In the genomic region with DNA sequence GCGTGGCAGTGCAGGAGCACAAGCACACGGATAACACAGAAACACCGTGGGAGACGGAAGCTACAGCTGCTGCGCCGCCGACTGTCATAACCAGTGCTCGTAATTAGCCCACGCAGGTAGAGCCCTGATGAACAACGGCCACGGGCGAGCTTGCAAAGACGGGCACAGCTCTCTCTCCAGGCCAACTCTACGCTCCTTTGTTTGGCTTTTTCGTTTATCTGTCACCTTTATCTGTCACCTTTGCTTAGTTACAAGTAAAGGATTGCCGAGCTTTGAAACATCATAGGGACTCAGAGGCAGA, we compare ENCODE assay signal across 8 mouse cellular contexts.
DNase-seq lines count a peak whose midpoint lies in the region; ATAC-seq lines count a peak whose summit lies in the region.

No protein-coding gene starts in this region.

- no peaks in the 10 kb centered on the region for H3K36me3 ChIP-seq in heart, embryonic 12.5 days
- H3K36me3 ChIP-seq in hindbrain, embryonic 14.5 days (replicated peaks; ENCODE audit: control insufficient read depth, insufficient read depth), result no peaks in the 10 kb centered on the region
- no peaks in the 10 kb centered on the region for H3K36me3 ChIP-seq in midbrain, embryonic 13.5 days

- H3K4me3 ChIP-seq in heart, embryonic 12.5 days, result peak overlapping the region; percentile 39
- H3K4me3 ChIP-seq in hindbrain, embryonic 14.5 days (replicated peaks; ENCODE audit: low read length), result peak overlapping the region; percentile 35
- H3K4me3 ChIP-seq in midbrain, embryonic 13.5 days (replicated peaks), result peak overlapping the region; percentile 27

- H3K27me3 ChIP-seq in heart, embryonic 12.5 days (replicated peaks), result no peaks in the 10 kb centered on the region
- no peaks in the 10 kb centered on the region for H3K27me3 ChIP-seq in hindbrain, embryonic 14.5 days (ENCODE audit: control insufficient read depth, insufficient read depth, low read length)
- no peaks in the 10 kb centered on the region for H3K27me3 ChIP-seq in midbrain, embryonic 13.5 days

- no peaks in the 10 kb centered on the region for H3K9me3 ChIP-seq in heart, embryonic 12.5 days (replicated peaks)
- H3K9me3 ChIP-seq in hindbrain, embryonic 14.5 days (ENCODE audit: control insufficient read depth, low read length), result no peaks in the 10 kb centered on the region
- H3K9me3 ChIP-seq in midbrain, embryonic 13.5 days, result no peaks in the 10 kb centered on the region

- no peak for ATAC-seq in heart, embryonic 12.5 days (ENCODE audit: insufficient number of reproducible peaks, low FRiP score)
- ATAC-seq in hindbrain, embryonic 14.5 days (ENCODE audit: low FRiP score), result peak; percentile 27; the same call in 1 of the 2 replicates
- ATAC-seq in midbrain, embryonic 13.5 days, result peak; percentile 55; the same call in 1 of the 2 replicates

- DNase-seq in heart, adult 18-20 months, result no peak
- DNase-seq in ZHBTc4 (ENCODE audit: low read depth, low spot score), result peak; percentile 21
- DNase-seq in hindbrain, embryonic 14.5 days (ENCODE audit: low spot score), result no peak
- DNase-seq in Muller cell, postnatal 12 days (ENCODE audit: inconsistent ontology term), result no peak
- no peak for DNase-seq in adrenal gland, adult 18-20 months (ENCODE audit: low spot score in 2 of 2)
- no peak for DNase-seq in layer of hippocampus, adult 9-10 months (ENCODE audit: low spot score)

- H3K9ac ChIP-seq in heart, embryonic 12.5 days, result peak overlapping the region; percentile 57
- peak overlapping the region; percentile 76 for H3K9ac ChIP-seq in hindbrain, embryonic 14.5 days
- peak overlapping the region; percentile 40 for H3K9ac ChIP-seq in midbrain, embryonic 13.5 days (replicated peaks)

- peak overlapping the region; percentile 67 for H3K4me2 ChIP-seq in heart, embryonic 12.5 days
- peak overlapping the region; percentile 58 for H3K4me2 ChIP-seq in hindbrain, embryonic 14.5 days (replicated peaks)
- peak overlapping the region; percentile 47 for H3K4me2 ChIP-seq in midbrain, embryonic 13.5 days (replicated peaks)

- 47% methylated on average over 16 of the region's 16 CpGs for WGBS in heart, embryonic 12.5 days
- 48% methylated on average over 16 of the region's 16 CpGs for WGBS in hindbrain, embryonic 14.5 days
- WGBS in midbrain, embryonic 13.5 days, result 63% methylated on average over 16 of the region's 16 CpGs

- 0 out of 2 replicates have a peak, but pooled peaks cover 2% of the 10 kb centered on the region for H3K4me1 ChIP-seq in heart, embryonic 12.5 days (replicated peaks)
- H3K4me1 ChIP-seq in hindbrain, embryonic 14.5 days (replicated peaks; ENCODE audit: control insufficient read depth, insufficient read depth, low read length), result no peaks in the 10 kb centered on the region
- peaks cover 14% of the 10 kb centered on the region; the same call in 1 of the 2 replicates for H3K4me1 ChIP-seq in midbrain, embryonic 13.5 days (replicated peaks)

- no peak overlapping the region for H3K27ac ChIP-seq in heart, embryonic 12.5 days (ENCODE audit: poor library complexity, severe bottlenecking)
- H3K27ac ChIP-seq in hindbrain, embryonic 14.5 days, result peak overlapping the region; percentile 83
- H3K27ac ChIP-seq in midbrain, embryonic 13.5 days, result peak overlapping the region; percentile 51; the same call in 1 of the 2 replicates
